Mouse (Mus musculus) mouse trophoblast stem cell (cell line): ENCODE results near the gene Slc41a2.
"Not testable (repeated sequence)": the region's sequence is repeated elsewhere in the genome, so short reads cannot be mapped to it uniquely, and the experiment has no call there.

Source experiments
- in situ Hi-C, 2 experiments: fragments of 300-500 bp; cut with MseI, MboI; formaldehyde crosslinking; loops; 2 replicates in 1 of 2; 3 replicates in 1 of 2; pipeline ENCODE4 v1.15.1; 2025

Slc41a2 gene

GRCm38 (mm10) chr10:83337159-83337951 is at the start of gene Slc41a2:
Gene Slc41a2, minus strand, starts transcription at chr10:83337882.
- in situ Hi-C loops = no loop called here

DNA sequence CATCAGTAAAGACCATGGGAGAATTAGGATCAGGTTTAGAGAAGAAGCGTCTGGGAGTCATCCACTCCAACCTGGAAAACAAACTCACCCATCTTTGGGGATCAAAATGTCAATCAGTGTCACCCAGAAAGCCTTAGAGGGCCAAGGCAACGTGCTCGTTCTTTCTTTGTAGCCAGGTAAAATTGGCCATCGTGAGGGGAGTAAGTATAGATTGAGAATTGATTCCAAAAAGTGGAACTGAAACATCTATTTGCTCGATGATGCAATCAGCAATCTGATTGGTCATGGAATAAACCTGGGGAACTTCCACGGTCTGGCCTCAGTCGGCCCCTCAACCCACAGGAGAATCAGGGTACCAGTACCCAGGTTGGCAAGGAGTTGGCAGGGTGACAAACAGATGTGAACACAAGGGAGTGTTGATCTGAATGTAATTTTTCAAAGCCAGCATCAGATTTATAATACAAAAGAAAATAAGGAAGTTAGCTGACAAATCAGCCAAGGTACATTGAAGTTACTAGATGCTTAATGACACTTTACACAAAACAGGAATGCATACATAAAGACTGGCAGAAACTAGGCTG is 47.7 kb upstream of the Slc41a2 start:
- in situ Hi-C loops = no loop called here

GRCm38 (mm10) chr10:83384456-83385215 is 47.0 kb upstream of the Slc41a2 start:
- in situ Hi-C loops = no loop called here

DNA sequence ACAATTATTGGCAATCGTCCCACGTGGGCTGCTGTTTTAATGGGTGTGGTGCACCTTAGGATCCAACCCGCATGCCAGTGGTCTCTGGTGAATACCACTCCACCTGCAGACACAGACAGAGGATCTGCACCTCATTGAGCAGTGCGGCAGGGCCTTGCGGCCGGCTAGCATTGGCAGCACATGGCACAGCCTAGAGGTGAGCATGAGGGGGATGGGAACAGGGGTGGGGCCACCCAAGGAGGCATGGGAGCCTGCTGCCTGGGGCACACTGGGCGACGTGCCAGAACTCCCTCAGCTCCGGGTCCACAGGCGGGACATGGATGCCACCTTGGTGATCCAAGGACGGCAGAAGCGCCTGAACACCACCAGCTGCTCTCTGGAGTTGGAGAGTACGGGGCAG is 46.2 kb upstream of the Slc41a2 start:
- in situ Hi-C loops = no loop called here

DNA sequence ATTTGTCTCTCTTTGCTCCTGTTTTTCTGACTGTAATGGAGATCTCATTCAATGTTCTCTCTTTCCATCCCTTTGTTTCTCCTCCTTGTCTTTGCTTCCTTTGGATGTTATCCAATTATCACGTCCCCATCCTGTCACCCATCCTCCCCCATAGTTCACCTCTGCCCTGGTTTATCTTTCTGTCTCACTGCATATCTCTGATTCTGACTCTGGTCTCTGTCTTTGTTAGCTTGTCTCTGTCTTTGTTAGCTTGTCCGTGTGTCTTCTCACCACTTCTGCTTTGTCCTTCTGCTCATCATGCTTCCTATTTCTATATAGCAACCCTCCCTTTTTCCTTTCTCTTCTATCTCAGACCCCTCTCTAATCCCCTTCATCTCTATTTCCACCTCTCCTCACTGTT is 45.3 kb upstream of the Slc41a2 start:
- in situ Hi-C loops = no loop called here

DNA sequence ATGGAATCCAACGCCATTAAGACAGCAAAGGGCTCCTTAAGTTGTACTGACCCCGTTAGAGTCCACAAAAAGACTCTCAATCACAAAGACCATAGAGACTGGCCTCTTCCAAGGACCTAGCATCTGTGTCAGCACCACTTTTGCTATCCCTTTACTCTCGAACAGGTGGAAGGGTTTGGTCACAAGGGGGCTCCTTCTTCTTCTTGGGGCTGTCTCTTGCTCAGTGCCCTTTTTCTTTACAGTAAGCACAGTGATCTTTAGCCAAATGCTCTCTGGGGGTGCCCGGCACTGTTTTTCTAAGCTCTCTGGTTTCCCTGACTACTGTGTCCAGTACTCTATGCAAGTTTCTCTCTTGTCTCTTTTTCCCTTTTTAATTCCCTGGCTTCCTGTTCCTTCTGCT is 44.8 kb upstream of the Slc41a2 start:
- in situ Hi-C loops = no loop called here

DNA sequence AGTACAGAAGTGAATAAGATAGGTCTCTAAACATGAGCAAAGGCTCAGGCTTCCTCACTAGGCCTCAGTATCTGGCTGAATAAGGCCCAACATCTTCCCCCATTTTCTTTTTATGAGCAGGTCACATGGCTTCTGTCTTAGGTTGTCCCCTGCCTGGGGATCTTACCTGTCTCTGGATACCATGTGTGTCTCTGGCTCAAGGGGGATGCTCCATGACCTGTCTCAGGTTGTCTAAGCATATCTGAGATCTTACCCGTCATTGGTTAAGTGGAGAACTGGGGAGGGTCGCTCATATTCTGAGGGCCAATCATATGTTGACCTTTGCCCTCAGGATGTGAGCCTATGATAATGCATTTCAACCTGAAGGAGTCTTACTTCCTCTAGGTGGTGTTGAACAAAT is 42.8 kb upstream of the Slc41a2 start:
- in situ Hi-C loops = no loop called here

- in situ Hi-C loops = no loop called here
Measured at GRCm38 (mm10) chr10:83378083-83378833, 40.6 kb upstream of the Slc41a2 start.

- in situ Hi-C loops = no loop called here
Measured at GRCm38 (mm10) chr10:83376911-83377682, 39.4 kb upstream of the Slc41a2 start.

DNA sequence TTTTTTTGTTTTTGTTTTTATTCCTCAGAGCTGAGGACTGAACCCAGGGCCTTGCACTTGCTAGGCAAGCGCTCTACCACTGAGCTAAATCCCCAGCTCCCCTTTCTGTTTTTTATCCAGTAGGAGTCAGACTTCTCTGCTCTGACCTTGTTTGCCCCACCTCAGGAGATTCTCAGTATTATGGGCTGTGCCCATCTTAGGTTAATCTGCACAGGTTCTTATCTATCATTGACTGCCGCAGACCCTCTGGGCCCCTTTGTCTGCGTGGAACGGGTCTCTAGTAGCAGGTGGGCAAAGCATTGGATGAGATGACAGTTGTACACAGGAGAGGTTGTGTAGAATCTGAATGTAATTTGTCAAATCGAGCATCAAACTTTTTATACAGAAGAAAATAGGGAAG is 37.8 kb upstream of the Slc41a2 start:
- in situ Hi-C loops = not testable (repeated sequence)

DNA sequence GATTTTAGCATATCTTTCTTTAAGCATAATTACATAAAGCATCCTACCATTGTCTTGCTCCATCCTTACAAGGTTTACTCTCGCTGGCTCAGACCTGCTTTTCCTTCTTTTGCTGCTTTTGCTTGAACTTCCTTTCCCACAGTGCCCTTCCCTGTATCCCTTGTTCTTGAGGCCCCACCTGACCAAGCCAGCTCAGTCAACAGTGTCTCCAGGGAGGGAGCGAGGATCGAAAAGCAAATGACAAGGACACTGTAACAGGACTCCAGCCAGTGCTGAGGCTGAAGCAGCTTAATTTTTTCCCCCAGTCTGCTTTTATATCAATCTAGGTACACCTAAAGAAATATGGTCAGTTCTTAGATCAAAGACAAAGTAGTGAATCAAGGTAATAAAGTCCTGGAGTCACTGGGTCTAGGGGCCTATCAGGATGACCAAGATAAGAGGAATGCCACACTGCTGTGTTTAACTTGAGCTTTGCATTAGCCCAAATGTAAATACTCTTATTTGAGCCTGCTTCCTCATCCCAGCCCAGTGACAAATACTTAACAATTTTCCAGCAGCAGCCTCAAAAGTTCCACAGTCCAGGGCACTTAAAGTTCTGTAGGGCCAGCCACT is 36.5 kb upstream of the Slc41a2 start:
- in situ Hi-C loops = no loop called here

- in situ Hi-C loops = no loop called here
Measured at GRCm38 (mm10) chr10:83368918-83369317, 31.2 kb upstream of the Slc41a2 start.

DNA sequence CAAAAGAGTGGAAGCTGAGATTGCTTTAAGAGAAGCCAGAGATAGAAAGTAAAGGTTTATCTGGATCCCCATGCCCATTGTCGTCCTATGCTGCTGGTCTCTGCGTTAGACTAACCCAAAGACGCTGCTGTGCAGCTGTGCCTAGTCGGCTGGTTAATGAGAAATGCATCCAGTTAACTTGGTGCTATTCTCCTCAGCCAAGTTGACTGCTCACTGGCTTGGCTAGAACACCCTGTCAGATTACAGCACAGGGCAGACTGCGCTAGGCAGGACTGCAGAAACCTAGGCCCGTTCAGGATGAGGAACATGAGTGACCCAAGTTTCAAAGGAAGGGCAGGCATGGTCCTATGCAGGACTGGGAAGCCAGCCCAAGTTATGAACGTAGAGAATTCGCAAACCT is 25.8 kb upstream of the Slc41a2 start:
- in situ Hi-C loops = no loop called here

GRCm38 (mm10) chr10:83361643-83362382 is 24.1 kb upstream of the Slc41a2 start:
- in situ Hi-C loops = no loop called here

- in situ Hi-C loops = no loop called here
Measured at GRCm38 (mm10) chr10:83360356-83360755, 22.7 kb upstream of the Slc41a2 start.

DNA sequence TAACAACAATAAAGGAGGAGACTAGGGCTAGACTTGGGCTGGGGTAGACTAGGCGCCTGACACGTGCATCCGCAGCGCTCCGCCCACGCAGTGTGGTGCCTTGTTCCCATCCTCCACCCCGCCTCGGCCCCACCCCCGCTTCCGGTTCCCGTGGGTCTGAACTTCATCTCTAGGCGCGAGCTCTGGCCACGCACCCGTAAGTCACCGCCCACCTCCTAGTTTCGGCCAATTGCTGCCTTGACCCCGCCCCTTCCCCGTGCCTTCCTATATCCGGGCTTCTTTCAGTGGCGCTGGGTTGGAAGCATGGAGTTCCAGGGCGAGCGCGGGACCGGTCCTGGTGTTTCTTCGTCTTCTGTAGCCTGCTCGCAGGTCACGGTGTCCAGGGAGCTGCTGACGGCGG is 22.3 kb upstream of the Slc41a2 start, which contains the start of gene D10Wsu102e:
Gene D10Wsu102e, plus strand, starts transcription at position 266 of the 400 bp plus-strand sequence.
- in situ Hi-C loops = loop anchor here in 1 of 2 experiments (10.0 kb wide), 1 partner anchor 105 kb away; no protein-coding TSS in a partner anchor

- in situ Hi-C loops = loop anchor here in 1 of 2 experiments (10.0 kb wide), 1 partner anchor 105 kb away; no protein-coding TSS in a partner anchor
Measured at GRCm38 (mm10) chr10:83359451-83359850, 21.8 kb upstream of the Slc41a2 start.

DNA sequence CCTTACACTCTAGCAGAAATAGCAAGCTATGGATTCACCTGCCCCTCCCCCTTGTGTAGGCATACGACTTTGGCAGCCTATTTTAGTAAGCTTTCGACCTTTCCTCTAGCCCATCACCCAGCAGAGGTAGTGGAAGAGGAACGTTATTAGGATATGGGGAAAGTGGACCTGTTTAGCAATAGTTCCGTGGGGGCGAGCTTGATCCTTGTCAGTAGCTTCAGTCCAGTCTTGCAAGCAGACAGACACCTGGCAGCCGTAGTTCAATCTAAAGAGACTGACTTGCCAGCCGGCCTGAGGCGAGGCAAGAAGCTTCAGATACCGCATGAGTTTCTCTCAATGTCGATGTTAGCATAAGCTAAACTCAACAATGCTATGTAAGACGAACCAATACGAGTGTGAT is 18.7 kb upstream of the Slc41a2 start:
- in situ Hi-C loops = loop anchor here in 1 of 2 experiments (10.0 kb wide), 1 partner anchor 102 kb away; no protein-coding TSS in a partner anchor

GRCm38 (mm10) chr10:83354333-83354719 is 16.6 kb upstream of the Slc41a2 start:
- in situ Hi-C loops = loop anchor here in 1 of 2 experiments (10.0 kb wide), 1 partner anchor 100 kb away; no protein-coding TSS in a partner anchor
